Mouse (Mus musculus) limb, embryonic 12.5 days (tissue): ENCODE data around the gene Pbld1. TPM values are rescaled to one million over a fixed set of nuclear protein-coding genes. Genes with fewer than 3 reads are reported as not detected.

Experiments used
- ATAC-seq: fragments of 200-750 bp; cut with Nextera tagmentation; 2 replicates; pipeline ENCODE4 v1.8.0; 2017; ENCODE audit warnings: low read depth, moderate TSS enrichment; ENCODE audit not compliant: insufficient number of reproducible peaks, insufficient read depth, low FRiP score, low TSS enrichment
- H3K27ac ChIP-seq: fragments of 300-500 bp; sonication (generic); 2 replicates; pipeline ENCODE4 v1.5.1; 2016; ENCODE audit warnings: mild to moderate bottlenecking, moderate library complexity
- H3K27me3 ChIP-seq: fragments of 300-500 bp; sonication (generic); 2 replicates; pipeline ENCODE4 v1.6.1; 2016; ENCODE audit warnings: mild to moderate bottlenecking, moderate library complexity
- H3K36me3 ChIP-seq: fragments of 300-500 bp; sonication (generic); 2 replicates; pipeline ENCODE4 v1.6.1; 2016; ENCODE audit warnings: mild to moderate bottlenecking, moderate library complexity
- H3K4me1 ChIP-seq: fragments of 300-500 bp; sonication (generic); replicated peaks from 2 replicates; pipeline ENCODE4 v1.6.1; 2016
- H3K4me2 ChIP-seq: fragments of 300-500 bp; sonication (generic); 2 replicates; pipeline ENCODE4 v1.6.1; 2016; ENCODE audit warnings: mild to moderate bottlenecking, moderate library complexity
- H3K4me3 ChIP-seq: fragments of 300-500 bp; sonication (generic); replicated peaks from 2 replicates; pipeline ENCODE4 v1.5.1; 2016; ENCODE audit warnings: mild to moderate bottlenecking
- H3K9ac ChIP-seq: fragments of 300-500 bp; sonication (generic); replicated peaks from 2 replicates; pipeline ENCODE4 v1.6.1; 2016; ENCODE audit warnings: mild to moderate bottlenecking, moderate library complexity
- H3K9me3 ChIP-seq: fragments of 300-500 bp; sonication (generic); 2 replicates; pipeline ENCODE4 v1.6.1; 2016; ENCODE audit warnings: mild to moderate bottlenecking, moderate library complexity
- WGBS: fragments of 180-500 bp; shearing (Covaris S2); methylation state at CpG from one replicate; pipeline ENCODE4 v1.1.7; 2016; 5-methylcytosine and 5-hydroxymethylcytosine counted together
- polyA plus RNA-seq: library from polyadenylated mRNA; unstranded; fragments of >200 nt; fragmentation: Nextera tagmentation; extraction: Ambion mirVana; gene quantifications from 2 replicates; pipeline ENCODE4 v1.2.1, GENCODE M21; 2016

The Pbld1 gene
- polyA plus RNA-seq, 1 experiment from 2014 or later, result 1.4 TPM

- H3K9ac ChIP-seq, result no peak overlapping the region
- H3K9me3 ChIP-seq, result no peaks in the 10 kb centered on the region
- 63% methylated on average over 12 of the region's 12 CpGs for WGBS
- H3K4me1 ChIP-seq, result peaks cover 13% of the 10 kb centered on the region
- H3K27ac ChIP-seq, result no peak overlapping the region
- no peaks in the 10 kb centered on the region for H3K36me3 ChIP-seq
- H3K4me2 ChIP-seq, result no peak overlapping the region
- no peak for ATAC-seq
- H3K27me3 ChIP-seq, result peaks cover 36% of the 10 kb centered on the region
- no peak overlapping the region for H3K4me3 ChIP-seq
These were observed 38.2 kb downstream of the Pbld1 start for GRCm38 (mm10) chr10:63098191-63098590.

- H3K36me3 ChIP-seq, result no peaks in the 10 kb centered on the region
- H3K27ac ChIP-seq, result no peak within 1 kb of the TSS
- no peak for ATAC-seq
- H3K4me2 ChIP-seq, result peak within 1 kb of the TSS; percentile 92
- 3% methylated on average over 16 of the region's 16 CpGs for WGBS
- H3K4me3 ChIP-seq, result peak within 1 kb of the TSS; percentile 61
- peak within 1 kb of the TSS; percentile 69 for H3K9ac ChIP-seq
- H3K27me3 ChIP-seq, result peaks cover 36% of the 10 kb centered on the region
- H3K9me3 ChIP-seq, result no peaks in the 10 kb centered on the region
- H3K4me1 ChIP-seq, result peaks cover 13% of the 10 kb centered on the region
These were observed 39.6 kb downstream of the Pbld1 start, which contains the start of gene Atoh7 for GRCm38 (mm10) chr10:63099521-63099920. TSS of gene Atoh7 (plus strand) at chr10:63099651.

GRCm38 (mm10) chr10:63099941-63100562 lies 40.1 kb downstream of the Pbld1 start:
- peaks cover 36% of the 10 kb centered on the region for H3K27me3 ChIP-seq
- peaks cover 13% of the 10 kb centered on the region for H3K4me1 ChIP-seq
- peak overlapping the region; percentile 92 for H3K4me2 ChIP-seq
- no peaks in the 10 kb centered on the region for H3K36me3 ChIP-seq
- H3K9me3 ChIP-seq, result no peaks in the 10 kb centered on the region
- peak overlapping the region; percentile 69 for H3K9ac ChIP-seq
- WGBS, result under 1% methylated on average over 62 of the region's 62 CpGs
- ATAC-seq, result peak; percentile 75
- H3K27ac ChIP-seq, result no peak overlapping the region
- peak overlapping the region; percentile 61 for H3K4me3 ChIP-seq

GRCm38 (mm10) chr10:63100657-63101056 lies 40.7 kb downstream of the Pbld1 start:
- no peak overlapping the region for H3K27ac ChIP-seq
- no peak for ATAC-seq
- WGBS, result 15% methylated on average over 9 of the region's 9 CpGs
- peaks cover 13% of the 10 kb centered on the region for H3K4me1 ChIP-seq
- H3K36me3 ChIP-seq, result no peaks in the 10 kb centered on the region
- H3K9me3 ChIP-seq, result no peaks in the 10 kb centered on the region
- H3K9ac ChIP-seq, result peak overlapping the region; percentile 69
- H3K27me3 ChIP-seq, result peaks cover 36% of the 10 kb centered on the region
- H3K4me3 ChIP-seq, result peak overlapping the region; percentile 61
- H3K4me2 ChIP-seq, result peak overlapping the region; percentile 92

GRCm38 (mm10) chr10:63113027-63113604 lies 53.2 kb downstream of the Pbld1 start:
- H3K36me3 ChIP-seq, result no peaks in the 10 kb centered on the region
- H3K9me3 ChIP-seq, result no peaks in the 10 kb centered on the region
- H3K27me3 ChIP-seq, result no peaks in the 10 kb centered on the region
- H3K27ac ChIP-seq, result no peak overlapping the region
- H3K4me2 ChIP-seq, result no peak overlapping the region
- H3K9ac ChIP-seq, result no peak overlapping the region
- no peaks in the 10 kb centered on the region for H3K4me1 ChIP-seq
- no peak for ATAC-seq
- no peak overlapping the region for H3K4me3 ChIP-seq
- 53% methylated on average over 5 of the region's 5 CpGs for WGBS

- H3K27ac ChIP-seq, result no peak overlapping the region
- H3K4me3 ChIP-seq, result no peak overlapping the region
- no peaks in the 10 kb centered on the region for H3K36me3 ChIP-seq
- no peaks in the 10 kb centered on the region for H3K9me3 ChIP-seq
- no peaks in the 10 kb centered on the region for H3K4me1 ChIP-seq
- ATAC-seq, result no peak
- no peak overlapping the region for H3K4me2 ChIP-seq
- 82% methylated on average over 6 of the region's 6 CpGs for WGBS
- H3K27me3 ChIP-seq, result no peaks in the 10 kb centered on the region
- no peak overlapping the region for H3K9ac ChIP-seq
These were observed 53.9 kb downstream of the Pbld1 start for GRCm38 (mm10) chr10:63113716-63114360.

- Histone ChIP-seq H3K4me3 (no peak overlapping the region), H3K4me2 (no peak overlapping the region), H3K9me3 (no peaks in the 10 kb centered on the region), H3K27ac (no peak overlapping the region), H3K36me3 (no peaks in the 10 kb centered on the region), H3K27me3 (no peaks in the 10 kb centered on the region), H3K9ac (no peak overlapping the region), H3K4me1 (no peaks in the 10 kb centered on the region)
- WGBS, result 90% methylated on average over 15 of the region's 15 CpGs
- no peak for ATAC-seq
These were observed 55.9 kb downstream of the Pbld1 start for GRCm38 (mm10) chr10:63115881-63116280.

GRCm38 (mm10) chr10:63116376-63116775 lies 56.4 kb downstream of the Pbld1 start:
- WGBS, result 94% methylated on average over 9 of the region's 9 CpGs
- Histone ChIP-seq H3K4me2 (no peak overlapping the region), H3K9ac (no peak overlapping the region), H3K36me3 (no peaks in the 10 kb centered on the region), H3K27me3 (no peaks in the 10 kb centered on the region), H3K4me1 (no peaks in the 10 kb centered on the region), H3K27ac (no peak overlapping the region), H3K9me3 (no peaks in the 10 kb centered on the region), H3K4me3 (no peak overlapping the region)
- no peak for ATAC-seq

GRCm38 (mm10) chr10:63117583-63117982 lies 57.6 kb downstream of the Pbld1 start:
- no peak for ATAC-seq
- H3K4me3 ChIP-seq, result no peak overlapping the region
- WGBS, result 93% methylated on average over 8 of the region's 8 CpGs
- H3K9me3 ChIP-seq, result no peaks in the 10 kb centered on the region
- no peak overlapping the region for H3K27ac ChIP-seq
- no peaks in the 10 kb centered on the region for H3K36me3 ChIP-seq
- H3K4me1 ChIP-seq, result no peaks in the 10 kb centered on the region
- H3K27me3 ChIP-seq, result no peaks in the 10 kb centered on the region
- no peak overlapping the region for H3K4me2 ChIP-seq
- no peak overlapping the region for H3K9ac ChIP-seq

GRCm38 (mm10) chr10:63119916-63120315 lies 60.0 kb downstream of the Pbld1 start:
- no peak overlapping the region for H3K27ac ChIP-seq
- WGBS, result 77% methylated on average over 14 of the region's 14 CpGs
- H3K9me3 ChIP-seq, result no peaks in the 10 kb centered on the region
- H3K4me2 ChIP-seq, result no peak overlapping the region
- no peak for ATAC-seq
- H3K4me3 ChIP-seq, result no peak overlapping the region
- H3K27me3 ChIP-seq, result no peaks in the 10 kb centered on the region
- H3K36me3 ChIP-seq, result no peaks in the 10 kb centered on the region
- no peaks in the 10 kb centered on the region for H3K4me1 ChIP-seq
- no peak overlapping the region for H3K9ac ChIP-seq

- no peak overlapping the region for H3K4me3 ChIP-seq
- H3K9me3 ChIP-seq, result no peaks in the 10 kb centered on the region
- H3K4me1 ChIP-seq, result no peaks in the 10 kb centered on the region
- WGBS, result 86% methylated on average over 14 of the region's 14 CpGs
- H3K36me3 ChIP-seq, result no peaks in the 10 kb centered on the region
- no peak overlapping the region for H3K9ac ChIP-seq
- H3K4me2 ChIP-seq, result no peak overlapping the region
- no peak for ATAC-seq
- no peaks in the 10 kb centered on the region for H3K27me3 ChIP-seq
- H3K27ac ChIP-seq, result no peak overlapping the region
These were observed 62.0 kb downstream of the Pbld1 start for GRCm38 (mm10) chr10:63121961-63122360.
